Mouse (Mus musculus) cerebellum, adult 2 months (tissue): ENCODE results near the gene Tbc1d5.

Experiments used
- CTCF ChIP-seq: fragments of 200-500 bp; IDR thresholded peaks from 2 replicates; pipeline ENCODE4 v1.5.1; 2011; ENCODE audit warnings: low read depth, mild to moderate bottlenecking, control low read depth, low read length, moderate library complexity, borderline replicate concordance; ENCODE audit not compliant: insufficient read depth
- POLR2A ChIP-seq: fragments of 200-500 bp; IDR thresholded peaks from 2 replicates; pipeline ENCODE4 v1.6.1; 2011; ENCODE audit warnings: low read length, control low read depth, borderline replicate concordance; ENCODE audit not compliant: insufficient read depth

- TF ChIP-seq CTCF (no peak), POLR2A (no peak)
Observed at GRCm38 (mm10) chr17:51144983-51145382, 34.2 kb downstream of the Tbc1d5 start.
